Mouse (Mus musculus) lung, postnatal 25 days (tissue): ENCODE data around the gene Tmco2.
A peak's percentile ranks its signal among the peaks of the same experiment; 100 is the strongest.
"Not testable (repeated sequence)": the region's sequence is repeated elsewhere in the genome, so short reads cannot be mapped to it uniquely, and the experiment has no call there.

Source experiments
- DNase-seq: peaks from one replicate; pipeline ENCODE4 v3.0.0; 2022; ENCODE audit warnings: low spot score

Gene Tmco2

DNA sequence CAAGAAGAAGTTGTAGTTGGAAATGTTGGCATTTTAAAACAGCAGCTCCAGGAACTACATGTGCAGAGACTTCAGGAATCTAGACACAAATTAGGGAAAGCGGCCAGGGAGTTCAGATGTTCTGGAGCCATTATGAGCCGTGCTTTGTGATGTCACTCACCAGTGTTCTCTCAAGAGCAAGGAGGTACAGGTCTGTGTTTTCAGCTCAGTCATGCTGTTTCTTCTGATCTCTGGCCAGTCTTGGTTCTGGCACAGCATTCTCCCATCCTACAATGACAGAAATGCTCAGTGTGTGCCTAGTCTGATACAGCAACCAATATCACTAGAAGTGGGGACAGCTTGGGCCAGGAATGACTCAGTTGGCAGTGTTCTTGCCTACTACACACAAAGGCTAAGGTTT is at the start of gene Tmco2:
TSS of gene Tmco2 (minus strand) at position 101 of the 400 bp plus-strand sequence.
- no peak for DNase-seq

DNA sequence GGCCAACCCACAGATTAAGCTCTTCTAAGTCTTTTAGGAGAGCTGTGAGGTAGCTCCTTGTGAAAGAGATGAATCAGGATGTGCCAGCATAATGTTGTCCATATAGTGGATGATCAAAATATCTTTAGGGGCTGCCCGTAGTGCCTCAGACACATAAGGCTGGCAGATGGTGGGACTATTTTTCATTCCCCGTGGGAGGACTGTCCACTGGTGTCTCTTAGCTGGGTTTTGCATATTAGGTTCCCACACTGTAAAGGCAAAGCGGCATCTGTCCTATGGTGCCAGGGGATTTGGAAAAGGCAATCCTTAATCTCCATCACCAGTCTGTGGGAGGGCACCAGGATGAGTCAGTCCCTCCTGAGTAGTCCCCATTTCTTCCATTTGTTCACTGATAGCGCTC is 5.7 kb downstream of the Tmco2 start:
- DNase-seq: no peak

DNA sequence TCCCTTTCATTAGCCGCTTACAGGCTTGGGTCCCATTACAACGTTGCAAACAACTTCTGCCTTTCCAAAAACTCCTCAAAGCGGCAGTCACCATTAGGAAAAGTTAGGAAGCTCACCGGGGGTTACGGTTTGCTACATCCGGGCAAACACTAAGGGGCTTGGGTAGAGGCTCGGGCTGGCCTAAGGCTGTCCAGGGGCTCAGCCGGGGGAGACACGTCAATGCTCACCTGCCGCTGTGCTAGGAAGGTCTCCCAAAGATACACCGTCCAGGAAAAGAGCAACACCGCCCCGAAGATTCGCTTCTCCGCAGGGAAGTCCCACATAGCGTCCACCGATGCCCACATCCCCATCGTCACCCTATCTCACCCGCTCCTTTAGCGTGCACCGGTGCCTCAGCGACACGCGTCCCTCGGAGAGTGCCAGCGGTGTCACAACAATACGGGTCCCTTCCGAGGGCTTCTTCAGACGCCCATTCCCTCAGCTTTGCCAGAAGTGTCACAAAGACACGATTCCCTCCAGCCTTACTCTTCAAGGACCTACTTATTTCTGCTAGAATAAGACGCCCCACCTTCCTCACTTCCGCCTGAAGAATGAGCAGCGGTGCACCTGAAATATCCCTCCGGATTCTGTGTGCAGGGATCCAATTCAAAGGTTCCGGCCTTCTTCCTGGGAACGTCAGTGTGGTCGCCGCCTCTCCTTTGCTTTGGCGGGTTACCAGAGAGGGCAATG is 11.2 kb downstream of the Tmco2 start, which contains the start of gene Zmpste24:
TSS of gene Zmpste24 (minus strand) at position 592 of the 729 bp plus-strand sequence.
- peak; percentile 79 for DNase-seq

DNA sequence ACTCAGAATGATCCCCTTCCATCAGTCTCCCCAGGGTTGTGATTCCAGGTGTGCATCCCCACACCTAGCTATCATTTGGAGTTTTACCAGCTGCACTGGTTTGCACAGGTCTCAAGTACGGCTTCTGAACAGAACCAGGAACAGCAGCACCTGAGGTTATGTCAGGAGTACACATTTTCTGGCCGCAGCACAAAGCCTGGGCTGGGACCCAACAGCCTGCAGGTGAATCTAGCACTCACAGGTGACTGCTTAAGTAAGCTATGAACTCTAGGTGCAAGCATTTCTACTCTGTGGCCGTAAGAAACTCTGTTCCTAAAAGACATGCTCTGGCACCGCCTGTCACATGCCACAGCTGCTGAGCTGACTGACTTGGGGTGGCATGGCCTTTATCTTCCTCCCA is 18.8 kb downstream of the Tmco2 start:
- no peak for DNase-seq

DNA sequence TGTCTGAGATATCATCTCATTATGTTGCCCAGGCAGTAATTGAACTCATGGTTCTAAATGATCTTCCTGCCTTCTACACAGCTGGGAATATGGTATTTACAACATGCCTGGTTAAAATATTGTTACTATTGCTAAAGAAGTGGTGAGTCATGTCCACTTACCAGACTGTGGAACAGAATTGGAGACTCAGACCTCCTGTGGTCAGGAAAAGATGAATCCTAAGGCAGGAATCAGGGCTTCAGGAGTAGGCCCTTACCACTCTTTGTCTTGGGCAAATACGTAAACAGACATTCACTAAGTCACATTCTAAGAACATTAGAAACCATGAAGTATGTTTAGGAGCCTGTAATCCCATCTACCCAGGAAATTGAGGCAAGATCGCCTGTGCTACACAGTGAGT is 20.3 kb downstream of the Tmco2 start:
- DNase-seq: no peak

DNA sequence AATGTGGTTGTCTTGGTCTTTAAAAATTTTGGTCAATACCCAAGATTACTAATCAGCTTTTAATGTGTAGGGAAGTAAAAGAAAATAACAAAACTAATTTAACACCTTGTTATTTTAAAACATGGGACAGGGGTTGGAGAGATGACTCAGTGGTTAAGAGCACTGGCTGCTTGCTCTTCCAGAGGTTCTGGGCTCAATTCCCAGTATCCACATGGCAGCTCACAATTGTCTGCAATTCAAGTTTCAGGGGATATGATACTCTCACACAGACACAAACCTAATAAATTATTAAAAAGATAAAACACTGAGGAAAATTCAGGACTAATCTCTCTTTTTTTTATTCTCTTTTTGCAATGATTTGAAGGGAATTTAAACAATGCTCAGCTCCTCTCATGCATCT is 24.5 kb downstream of the Tmco2 start:
- no peak for DNase-seq

DNA sequence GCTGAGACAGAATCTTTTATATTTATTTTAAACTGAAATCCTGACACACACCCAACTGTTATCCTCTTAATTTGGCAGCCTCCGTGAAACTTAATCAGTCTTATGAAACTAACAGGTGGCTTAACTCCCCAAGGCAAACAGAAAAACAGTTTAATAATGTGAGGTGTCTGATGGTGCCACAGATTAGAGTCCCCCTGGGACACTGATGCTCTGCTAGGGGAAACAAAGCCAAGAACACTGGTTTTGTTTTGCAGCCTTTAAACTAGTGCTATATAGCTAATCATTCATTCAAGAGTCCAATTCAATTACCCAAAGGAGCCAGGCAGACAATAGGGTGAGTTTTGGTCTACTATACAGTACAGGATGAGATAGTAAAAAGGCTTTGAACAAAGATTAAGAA is 28.6 kb downstream of the Tmco2 start:
- DNase-seq: no peak

DNA sequence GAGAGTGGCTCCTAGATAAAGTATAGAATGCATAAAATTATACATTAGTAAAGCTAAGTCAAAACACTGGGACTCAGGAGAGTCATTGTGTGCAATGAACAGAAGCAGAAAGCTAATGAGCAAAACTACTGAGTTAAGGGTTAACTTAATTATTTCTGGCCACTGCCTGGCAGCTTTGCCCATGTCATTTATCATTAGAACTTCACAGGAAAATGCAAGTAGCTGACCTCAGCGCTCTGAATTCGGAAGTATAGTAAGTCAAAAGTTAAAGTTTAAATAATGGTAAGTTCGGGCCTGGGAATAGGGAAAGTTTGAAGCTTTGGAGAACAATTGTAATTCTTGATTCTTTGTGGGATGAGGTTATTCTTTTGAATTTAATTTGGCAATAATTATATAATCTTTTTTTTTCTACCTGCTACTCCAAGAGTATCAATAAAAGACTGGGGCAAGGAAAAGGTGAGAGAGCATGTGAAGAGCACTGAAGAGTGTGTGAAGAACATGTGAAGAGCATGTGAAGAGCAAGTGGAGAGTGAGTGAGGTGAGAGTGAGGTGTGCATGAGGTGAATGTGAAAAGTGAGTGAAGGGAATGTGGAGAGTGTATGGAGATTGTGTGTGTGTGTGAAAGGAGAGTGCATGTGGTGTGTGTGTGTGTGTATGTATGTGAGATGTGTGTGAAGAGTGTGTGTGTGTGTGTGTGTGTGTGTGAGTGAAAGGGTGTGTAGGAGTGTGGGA is 30.9 kb downstream of the Tmco2 start:
- DNase-seq: no peak

DNA sequence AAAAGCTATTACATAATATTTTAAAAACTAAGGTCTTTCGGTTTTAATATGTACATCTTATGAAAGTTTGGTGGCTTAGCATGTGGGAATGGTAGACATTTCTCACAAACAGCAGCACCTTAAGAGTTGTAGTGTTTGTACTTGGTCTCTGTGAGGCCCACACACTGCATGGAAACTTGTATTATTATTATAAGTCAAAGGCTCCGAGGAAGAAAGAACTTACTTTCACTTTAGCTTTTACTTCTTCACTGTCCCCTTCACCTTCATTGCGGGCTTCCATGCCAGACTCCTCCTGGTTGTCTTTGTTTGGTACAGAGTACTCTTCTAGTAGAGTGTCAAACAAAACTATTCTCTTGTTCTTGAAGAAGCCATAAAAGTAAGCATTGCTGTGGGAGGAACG is 34.8 kb downstream of the Tmco2 start:
- no peak for DNase-seq

DNA sequence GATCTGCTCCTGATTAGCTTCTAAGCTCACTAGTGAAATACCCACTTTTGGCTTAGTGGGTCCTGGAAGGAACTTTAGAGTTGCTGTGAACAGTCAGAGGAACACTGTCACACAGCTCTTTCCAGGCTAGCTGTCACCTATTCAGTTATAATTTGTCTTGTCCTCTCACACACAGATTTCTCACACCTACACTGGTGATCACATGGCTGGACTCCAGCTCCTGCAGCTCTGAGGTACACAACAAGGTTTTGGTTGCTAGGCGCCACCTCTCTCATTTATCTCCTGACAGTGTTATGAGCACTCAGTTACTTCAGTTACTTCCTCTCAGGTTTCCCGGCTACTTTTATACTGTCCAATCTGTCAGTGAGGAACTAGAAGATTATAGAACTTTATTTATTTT is 43.7 kb downstream of the Tmco2 start:
- DNase-seq: no peak

DNA sequence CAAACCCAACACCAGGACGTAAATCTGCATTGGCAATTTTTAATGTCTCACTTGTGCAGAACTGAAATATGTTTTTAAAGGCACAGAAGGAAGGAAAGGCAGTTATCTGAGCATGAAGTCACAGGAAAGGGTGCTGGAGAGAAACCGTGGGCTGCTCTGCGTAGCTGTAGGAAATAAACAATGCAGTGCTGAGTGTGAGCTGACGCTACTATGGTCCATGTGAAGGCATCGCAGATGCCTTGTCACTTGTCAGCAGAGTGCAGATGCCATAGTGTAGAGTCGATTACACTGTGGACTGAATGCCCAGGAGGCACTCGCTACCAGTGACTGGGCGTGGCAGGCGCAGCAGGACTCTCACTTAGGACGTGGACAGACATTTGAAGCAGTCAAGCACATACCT is 49.8 kb downstream of the Tmco2 start:
- DNase-seq: not testable (repeated sequence)

DNA sequence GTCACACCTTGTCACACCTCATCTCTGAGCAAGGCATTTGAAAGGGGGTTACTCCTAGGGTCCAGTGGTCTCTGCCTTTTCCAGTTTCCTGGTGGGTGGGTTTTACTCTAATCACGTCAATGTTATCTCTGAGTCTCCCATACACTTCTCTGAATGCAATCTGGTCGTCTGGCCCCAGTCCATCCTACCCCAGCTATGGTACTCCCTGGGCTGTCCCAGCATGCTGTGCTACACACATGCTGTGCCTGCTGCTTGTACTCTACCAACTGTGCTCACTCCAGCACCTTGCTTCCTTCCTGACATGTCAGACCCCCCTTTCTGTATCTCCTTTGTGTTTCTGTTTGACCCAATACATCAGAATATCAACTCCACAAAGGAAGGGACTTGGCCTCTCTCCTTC is 52.0 kb downstream of the Tmco2 start:
- DNase-seq: no peak

DNA sequence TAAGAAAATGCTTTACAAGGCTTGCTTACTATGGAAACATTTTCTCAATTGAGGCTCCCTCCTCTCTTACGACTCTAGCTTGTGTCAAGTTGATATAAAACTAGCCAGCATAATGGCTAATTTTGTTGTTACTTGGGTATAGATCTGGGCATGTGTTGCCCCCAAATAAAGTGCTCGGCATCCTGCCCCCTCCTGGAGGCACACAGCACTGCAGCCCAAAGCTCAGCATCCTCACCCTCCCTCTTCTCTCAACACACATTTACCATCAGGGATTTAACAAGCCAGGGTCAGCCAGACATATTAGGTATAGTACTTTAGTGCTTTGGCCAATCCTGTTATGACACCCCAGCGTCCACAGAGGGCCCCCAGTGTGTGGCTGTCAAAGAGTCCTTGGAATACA is 52.7 kb downstream of the Tmco2 start:
- no peak for DNase-seq
